Mouse (Mus musculus) adrenal gland, adult 2 months (tissue): ENCODE results near the gene Gdpd4. TPM values are rescaled to one million over a fixed set of nuclear protein-coding genes. Genes with fewer than 3 reads are reported as not detected.

Experiments
- DNase-seq: peaks from one replicate; pipeline ENCODE4 v3.0.0; 2021
- polyA plus RNA-seq: library from polyadenylated mRNA; depleted of rRNA; stranded (reverse); fragments of >200 nt; gene quantifications from 2 replicates; pipeline ENCODE4 v1.2.3, GENCODE M21; 2012; rRNA removed
- total RNA-seq, 2 experiments: library from RNA; stranded (reverse); gene quantifications; 2 replicates each; pipeline ENCODE4 v1.2.3; 2021

Gdpd4 gene
- total and polyA plus RNA-seq, 3 experiments: not detected

- DNase-seq: no peak
Observed at GRCm38 (mm10) chr7:98085314-98085713, 165.6 kb downstream of the Gdpd4 start.

- DNase-seq: no peak
Observed at GRCm38 (mm10) chr7:98086346-98086745, 166.6 kb downstream of the Gdpd4 start.

- DNase-seq: no peak
Observed at GRCm38 (mm10) chr7:98095852-98096251, 176.1 kb downstream of the Gdpd4 start.

GRCm38 (mm10) chr7:98097557-98097956 lies 177.8 kb downstream of the Gdpd4 start:
- DNase-seq: no peak

Other genes starting within 250 kb of the Gdpd4 start
- 10 to 100 TPM; 43.5 to 67.2 TPM for gene Clns1a, start 223.3 kb upstream of the Gdpd4 start, total RNA-seq
- 36.4 and 45.4 TPM in 2 replicates for gene Clns1a, start 223.3 kb upstream of the Gdpd4 start, polyA plus RNA-seq
- 1 to 10 TPM; 2.8 to 5.3 TPM for gene Aqp11, start 181.7 kb upstream of the Gdpd4 start, total RNA-seq
- 5.5 and 8.1 TPM in 2 replicates for gene Aqp11, start 181.7 kb upstream of the Gdpd4 start, polyA plus RNA-seq
- 10 to 100 TPM; 20.5 to 32.2 TPM for gene Pak1, start 131.4 kb upstream of the Gdpd4 start, total RNA-seq
- 19.8 and 21.4 TPM in 2 replicates for gene Pak1, start 131.4 kb upstream of the Gdpd4 start, polyA plus RNA-seq
- 100 to 1,000 TPM; 140 to 146 TPM for gene Myo7a, start 199.6 kb downstream of the Gdpd4 start, total RNA-seq
- gene Myo7a, start 199.6 kb downstream of the Gdpd4 start, polyA plus RNA-seq: 136 and 180 TPM in 2 replicates
- 1 to 10 TPM in 1 of 2 experiments, under 1 TPM in 1; 0.17 to 5.7 TPM for gene Omp, start 225.5 kb downstream of the Gdpd4 start, total RNA-seq
- gene Omp, start 225.5 kb downstream of the Gdpd4 start, polyA plus RNA-seq: 3.3 and 10.3 TPM in 2 replicates